Mouse (Mus musculus) forebrain, embryonic 11.5 days (tissue): ENCODE measurements around the gene Armh3. TPM values are rescaled to one million over a fixed set of nuclear protein-coding genes. Genes with fewer than 3 reads are reported as not detected.
"Not testable (repeated sequence)": the region's sequence is repeated elsewhere in the genome, so short reads cannot be mapped to it uniquely, and the experiment has no call there.

Experiments used
- ATAC-seq: fragments of 200-750 bp; cut with Nextera tagmentation; replicated peaks from 2 replicates; pipeline ENCODE4 v1.8.0; 2017; ENCODE audit warnings: moderate TSS enrichment; ENCODE audit not compliant: low FRiP score
- DNase-seq: peaks from one replicate; pipeline ENCODE4 v3.0.0-alpha.2; 2017; ENCODE audit warnings: low spot score
- H3K27ac ChIP-seq: fragments of 300-500 bp; sonication (generic); 2 replicates; pipeline ENCODE4 v1.5.1; 2014; ENCODE audit warnings: low read depth, low read length
- H3K27me3 ChIP-seq: fragments of 300-500 bp; sonication (generic); 2 replicates; pipeline ENCODE4 v1.6.1; 2014; ENCODE audit warnings: mild to moderate bottlenecking, low read length, mixed read lengths; ENCODE audit not compliant: control insufficient read depth, insufficient read depth
- H3K36me3 ChIP-seq: fragments of 300-500 bp; sonication (generic); 2 replicates; pipeline ENCODE4 v1.6.1; 2014; ENCODE audit warnings: mild to moderate bottlenecking, low read length, moderate library complexity, mixed read lengths; ENCODE audit not compliant: control insufficient read depth, insufficient read depth
- H3K4me1 ChIP-seq: fragments of 300-500 bp; sonication (generic); replicated peaks from 2 replicates; pipeline ENCODE4 v1.6.1; 2014; ENCODE audit warnings: low read length, mixed read lengths; ENCODE audit not compliant: control insufficient read depth, insufficient read depth
- H3K4me2 ChIP-seq: fragments of 300-500 bp; sonication (generic); 2 replicates; pipeline ENCODE4 v1.6.1; 2014; ENCODE audit warnings: low read depth, mild to moderate bottlenecking, low read length, moderate library complexity, mixed read lengths; ENCODE audit not compliant: severe bottlenecking
- H3K4me3 ChIP-seq: fragments of 300-500 bp; sonication (generic); 2 replicates; pipeline ENCODE4 v1.5.1; 2014; ENCODE audit warnings: low read depth, low read length
- H3K9ac ChIP-seq: fragments of 300-500 bp; sonication (generic); 2 replicates; pipeline ENCODE4 v1.6.1; 2014; ENCODE audit warnings: low read length
- H3K9me3 ChIP-seq: fragments of 300-500 bp; sonication (generic); 2 replicates; pipeline ENCODE4 v1.6.1; 2016; ENCODE audit warnings: low read length, mixed read lengths; ENCODE audit not compliant: control insufficient read depth
- WGBS: fragments of 180-500 bp; shearing (Covaris S2); extraction: QIAGEN DNeasy Blood & Tissue Kit; methylation state at CpG from one replicate; pipeline ENCODE4 v1.1.7; 2014; 5-methylcytosine and 5-hydroxymethylcytosine counted together
- polyA plus RNA-seq: library from polyadenylated mRNA; unstranded; fragments of >200 nt; fragmentation: Nextera tagmentation; extraction: Ambion mirVana; gene quantifications from 2 replicates; pipeline ENCODE4 v1.2.1, GENCODE M21; 2014

The Armh3 gene
- polyA plus RNA-seq, 1 experiment from 2014 or later: 17.2 TPM

DNA sequence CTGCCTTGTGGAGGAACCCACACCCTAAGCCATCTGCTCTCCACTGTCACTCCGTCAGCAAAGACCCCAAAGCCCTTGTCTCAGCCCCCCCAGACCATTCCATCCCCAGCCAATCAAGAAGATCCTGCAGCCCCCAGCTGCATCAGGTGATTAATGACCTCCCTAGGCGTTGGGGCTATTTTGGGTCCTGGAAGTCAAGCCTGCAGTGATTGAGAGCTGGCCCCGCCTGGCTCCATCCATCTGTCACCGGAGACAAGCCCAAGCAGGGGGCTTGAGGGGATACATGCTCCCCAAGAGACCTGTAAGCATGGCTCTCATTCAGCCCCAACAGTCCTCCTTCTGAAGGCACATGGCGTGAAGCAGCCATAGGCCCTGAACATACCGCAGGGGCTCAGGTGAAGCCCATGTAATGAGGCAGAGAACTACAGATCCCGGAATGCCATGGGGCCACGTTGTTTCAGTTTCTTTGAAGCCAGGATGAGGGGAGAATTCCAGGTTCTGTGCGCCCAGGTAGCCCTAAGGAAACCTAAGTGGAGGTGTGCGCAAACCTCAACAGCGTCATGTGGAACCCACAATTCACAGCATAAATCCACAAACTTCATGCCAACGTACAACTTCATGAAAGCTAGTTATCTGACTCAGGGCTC, 187.1 kb downstream of the Armh3 start:
- no peaks in the 10 kb centered on the region for H3K36me3 ChIP-seq
- H3K27me3 ChIP-seq: no peaks in the 10 kb centered on the region; the same call in 1 of the 2 replicates
- no peak for ATAC-seq
- H3K9me3 ChIP-seq: no peaks in the 10 kb centered on the region
- H3K9ac ChIP-seq: no peak overlapping the region
- H3K4me2 ChIP-seq: no peak overlapping the region
- no peak for DNase-seq
- peaks cover 17% of the 10 kb centered on the region for H3K4me1 ChIP-seq
- no peak overlapping the region for H3K4me3 ChIP-seq
- 76% methylated on average over 12 of the region's 12 CpGs for WGBS
- no peak overlapping the region for H3K27ac ChIP-seq

DNA sequence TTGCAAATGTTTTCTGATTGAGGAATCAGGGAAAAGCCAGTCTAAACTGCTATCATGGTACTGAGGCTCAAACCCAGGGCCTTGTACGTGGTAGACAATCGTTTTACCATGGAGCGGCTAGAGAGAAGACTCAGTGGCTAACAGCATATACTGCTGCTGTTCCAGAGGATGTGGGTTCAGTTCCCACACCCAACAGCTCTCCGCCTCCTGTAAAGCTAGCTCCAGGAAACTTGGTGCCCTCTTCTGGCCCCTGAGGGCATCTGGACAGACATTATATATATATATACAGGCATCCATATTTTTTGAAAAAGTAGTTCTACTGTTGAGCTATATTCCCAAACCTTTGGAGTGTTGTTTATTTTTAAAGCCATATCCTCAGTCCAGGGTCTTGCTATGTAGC, 190.6 kb downstream of the Armh3 start:
- Histone ChIP-seq H3K4me3 (no peak overlapping the region), H3K4me1 (peaks cover 8% of the 10 kb centered on the region), H3K27ac (no peak overlapping the region), H3K9me3 (no peaks in the 10 kb centered on the region), H3K36me3 (no peaks in the 10 kb centered on the region), H3K9ac (no peak overlapping the region), H3K27me3 (no peaks in the 10 kb centered on the region), H3K4me2 (no peak overlapping the region)
- 93% methylated on average over 4 of the region's 4 CpGs for WGBS
- DNase-seq (no peak), ATAC-seq (no peak)

DNA sequence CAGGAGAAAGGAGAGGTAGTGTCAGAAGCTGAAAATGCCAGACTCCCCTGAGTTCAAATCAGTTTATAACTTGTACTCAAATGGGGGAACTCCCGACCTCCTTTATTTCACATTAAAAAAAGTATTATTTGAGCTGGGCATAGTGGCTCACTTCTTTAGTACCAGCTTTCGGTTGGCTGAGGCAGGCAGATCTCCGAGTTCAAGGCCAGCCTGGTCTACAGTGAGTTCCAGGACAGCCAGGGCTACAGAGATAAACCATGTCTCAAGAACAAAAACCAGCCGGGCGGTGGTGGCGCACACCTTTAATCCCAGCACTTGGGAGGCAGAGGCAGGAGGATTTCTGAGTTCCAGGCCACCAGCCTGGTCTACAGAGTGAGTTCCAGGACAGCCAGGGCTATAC, 192.5 kb downstream of the Armh3 start:
- not testable (repeated sequence) for H3K4me1 ChIP-seq, ATAC-seq, H3K9me3 ChIP-seq, H3K27me3 ChIP-seq, H3K27ac ChIP-seq, H3K9ac ChIP-seq, H3K4me2 ChIP-seq, H3K36me3 ChIP-seq, DNase-seq, H3K4me3 ChIP-seq
- WGBS: 94% methylated on average over 6 of the region's 6 CpGs

DNA sequence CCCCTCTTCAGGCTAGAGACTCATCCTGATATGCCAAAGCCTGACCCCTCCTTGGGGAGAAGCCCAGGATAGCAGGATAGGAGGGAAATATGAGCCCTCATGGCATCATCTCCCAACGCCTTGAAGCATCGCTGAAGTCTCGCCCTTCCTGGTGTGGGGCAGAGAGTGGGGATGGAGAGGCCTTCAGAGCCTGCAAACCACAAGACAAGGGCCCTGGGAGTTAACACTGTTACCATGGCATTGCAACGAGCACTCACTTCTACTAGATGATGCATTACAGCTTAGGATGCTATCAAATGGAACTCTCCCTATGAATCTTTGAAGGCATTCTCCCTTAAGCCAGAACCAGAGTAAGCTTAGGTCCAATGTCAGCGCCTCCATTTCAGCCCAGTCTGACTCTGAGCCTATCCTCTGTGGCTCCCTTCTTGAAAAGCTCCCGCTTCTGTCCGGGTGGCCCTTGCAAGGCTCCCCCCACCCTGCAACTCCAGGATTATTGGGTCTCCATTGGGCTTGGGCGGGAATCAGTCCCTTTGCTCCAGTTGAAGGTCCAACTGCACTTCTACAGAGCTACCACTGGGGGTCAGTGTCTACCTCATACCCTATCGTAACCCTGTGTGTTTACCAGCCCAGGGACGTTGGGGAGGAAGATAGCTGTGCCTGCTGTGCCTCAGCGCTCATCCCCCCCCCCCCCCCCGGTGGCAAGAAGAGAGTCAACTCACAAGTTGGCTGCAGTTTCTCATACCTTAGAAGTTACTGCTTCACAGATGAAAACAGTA, 193.5 kb downstream of the Armh3 start:
- DNase-seq (no peak), ATAC-seq (no peak)
- no peak overlapping the region for H3K4me3 ChIP-seq
- H3K36me3 ChIP-seq: no peaks in the 10 kb centered on the region
- H3K9ac ChIP-seq: no peak overlapping the region
- WGBS: 23% methylated on average over 12 of the region's 12 CpGs
- H3K9me3 ChIP-seq: no peaks in the 10 kb centered on the region
- H3K4me2 ChIP-seq: no peak overlapping the region
- H3K27me3 ChIP-seq: no peaks in the 10 kb centered on the region
- H3K4me1 ChIP-seq: no peaks in the 10 kb centered on the region
- no peak overlapping the region for H3K27ac ChIP-seq

DNA sequence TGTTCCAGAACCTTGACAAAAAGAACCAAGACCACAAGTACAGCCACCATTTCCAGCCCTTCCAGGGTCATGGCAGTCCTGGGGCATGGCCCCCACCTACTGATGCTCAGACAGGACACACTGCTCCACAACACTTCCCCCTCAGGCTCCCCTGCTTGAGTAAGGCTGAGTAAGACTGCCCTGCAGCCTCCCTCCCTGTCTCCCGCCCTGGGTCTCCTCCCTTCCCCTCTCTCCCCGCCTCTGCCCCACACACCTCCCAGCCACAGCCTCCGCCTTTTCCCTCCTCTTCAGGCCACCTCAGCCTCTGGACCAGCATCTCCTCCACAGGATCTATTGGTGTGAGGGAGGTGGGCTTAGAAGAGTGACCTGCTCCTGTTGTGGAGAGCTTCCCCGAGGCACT, 194.9 kb downstream of the Armh3 start:
- Histone ChIP-seq H3K4me1 (no peaks in the 10 kb centered on the region), H3K4me3 (no peak overlapping the region), H3K4me2 (no peak overlapping the region), H3K36me3 (no peaks in the 10 kb centered on the region), H3K9me3 (no peaks in the 10 kb centered on the region), H3K27ac (no peak overlapping the region), H3K27me3 (no peaks in the 10 kb centered on the region), H3K9ac (no peak overlapping the region)
- ATAC-seq: no peak
- DNase-seq: no peak
- 27% methylated on average over 4 of the region's 4 CpGs for WGBS

DNA sequence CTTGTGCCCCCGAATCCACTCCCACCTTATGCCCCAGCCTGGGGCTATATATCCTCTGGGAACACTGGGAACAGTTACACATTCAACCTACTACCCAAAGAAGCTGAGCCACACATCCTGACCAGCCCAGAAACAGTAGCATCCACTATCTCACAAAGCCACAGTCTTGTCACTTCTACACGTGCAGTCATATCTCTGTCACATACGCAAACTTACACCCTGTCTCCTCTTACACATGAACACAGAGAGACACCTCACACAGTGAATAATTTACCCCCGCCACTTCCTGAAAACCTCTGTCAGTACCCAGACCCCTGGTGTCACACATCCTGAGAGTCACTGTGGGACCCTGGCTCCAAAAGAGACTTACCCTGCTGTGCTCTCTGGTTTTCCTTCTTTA, 195.6 kb downstream of the Armh3 start:
- H3K36me3 ChIP-seq: no peaks in the 10 kb centered on the region
- no peak overlapping the region for H3K4me2 ChIP-seq
- WGBS: 75% methylated on average over 4 of the region's 4 CpGs
- H3K9me3 ChIP-seq: no peaks in the 10 kb centered on the region
- H3K4me1 ChIP-seq: no peaks in the 10 kb centered on the region
- H3K9ac ChIP-seq: no peak overlapping the region
- no peak for ATAC-seq
- no peak overlapping the region for H3K27ac ChIP-seq
- H3K4me3 ChIP-seq: no peak overlapping the region
- DNase-seq: no peak
- H3K27me3 ChIP-seq: no peaks in the 10 kb centered on the region

DNA sequence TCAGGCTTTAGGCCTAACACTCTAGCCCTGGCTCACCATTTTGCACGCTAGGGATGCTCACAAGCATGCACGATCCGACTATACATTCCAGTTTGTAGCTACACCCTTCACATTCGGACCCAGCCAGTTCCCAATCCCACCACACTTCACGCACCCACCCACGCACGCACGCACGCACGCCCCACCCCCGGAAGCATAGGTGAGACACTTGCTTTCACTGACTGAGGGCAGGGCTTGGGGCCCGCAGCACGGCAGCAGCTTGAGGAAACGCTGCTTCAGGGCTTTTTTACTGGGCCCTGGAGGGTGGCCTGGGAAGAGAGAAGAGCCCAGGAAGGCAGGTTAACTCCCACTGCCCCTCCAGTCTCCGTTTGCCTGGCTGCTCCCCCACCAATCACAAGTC, 201.4 kb downstream of the Armh3 start:
- ATAC-seq: no peak
- WGBS: 77% methylated on average over 15 of the region's 15 CpGs
- H3K36me3 ChIP-seq: no peaks in the 10 kb centered on the region
- H3K9me3 ChIP-seq: no peaks in the 10 kb centered on the region
- H3K27me3 ChIP-seq: no peaks in the 10 kb centered on the region
- no peak overlapping the region for H3K27ac ChIP-seq
- H3K4me3 ChIP-seq: no peak overlapping the region
- H3K4me2 ChIP-seq: no peak overlapping the region
- H3K4me1 ChIP-seq: 0 out of 2 replicates have a peak, but pooled peaks cover 2% of the 10 kb centered on the region
- no peak overlapping the region for H3K9ac ChIP-seq
- DNase-seq: no peak

DNA sequence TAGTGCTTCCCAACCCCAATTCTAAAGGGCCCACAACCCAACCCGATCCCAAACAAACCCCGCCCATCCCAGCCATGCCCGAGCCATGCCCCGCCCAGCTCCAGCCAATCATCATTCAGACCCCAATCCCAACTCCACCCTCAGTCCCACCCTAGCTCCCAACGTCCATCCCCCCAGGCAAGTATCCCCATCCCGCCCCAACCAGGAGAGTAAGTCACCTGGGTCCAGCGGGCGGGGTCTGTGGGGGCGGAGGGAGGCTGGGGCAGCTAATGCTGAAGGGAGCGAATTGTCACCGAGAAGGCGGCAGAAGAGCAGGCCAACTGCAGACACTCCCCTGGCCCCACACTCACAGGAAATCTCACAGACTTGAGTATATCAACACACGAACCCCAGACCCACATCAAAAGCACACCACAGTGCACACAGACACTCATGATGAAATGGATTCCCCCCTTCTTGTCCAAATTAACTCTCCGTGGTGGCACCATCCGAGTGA, 202.2 kb downstream of the Armh3 start:
- H3K9ac ChIP-seq: no peak overlapping the region
- no peaks in the 10 kb centered on the region for H3K27me3 ChIP-seq
- H3K4me3 ChIP-seq: peak overlapping the region; percentile 14; the same call in 1 of the 2 replicates
- DNase-seq (peak; percentile 68), ATAC-seq (no peak; the same call in 1 of the 2 replicates)
- 0 out of 2 replicates have a peak, but pooled peaks cover 2% of the 10 kb centered on the region for H3K4me1 ChIP-seq
- H3K36me3 ChIP-seq: no peaks in the 10 kb centered on the region
- peak overlapping the region; percentile 53 for H3K4me2 ChIP-seq
- 8% methylated on average over 15 of the region's 15 CpGs for WGBS
- no peaks in the 10 kb centered on the region for H3K9me3 ChIP-seq
- no peak overlapping the region for H3K27ac ChIP-seq
